Mouse (Mus musculus) WW6 (cell line): ENCODE measurements around the gene Gm43738.
"Not testable (repeated sequence)": the region's sequence is repeated elsewhere in the genome, so short reads cannot be mapped to it uniquely, and the experiment has no call there.

Source experiments
- DNase-seq: peaks from one replicate; pipeline ENCODE4 v3.0.0-alpha.2; 2013; ENCODE audit warnings: low read depth, low spot score

Gene Gm43738

DNA sequence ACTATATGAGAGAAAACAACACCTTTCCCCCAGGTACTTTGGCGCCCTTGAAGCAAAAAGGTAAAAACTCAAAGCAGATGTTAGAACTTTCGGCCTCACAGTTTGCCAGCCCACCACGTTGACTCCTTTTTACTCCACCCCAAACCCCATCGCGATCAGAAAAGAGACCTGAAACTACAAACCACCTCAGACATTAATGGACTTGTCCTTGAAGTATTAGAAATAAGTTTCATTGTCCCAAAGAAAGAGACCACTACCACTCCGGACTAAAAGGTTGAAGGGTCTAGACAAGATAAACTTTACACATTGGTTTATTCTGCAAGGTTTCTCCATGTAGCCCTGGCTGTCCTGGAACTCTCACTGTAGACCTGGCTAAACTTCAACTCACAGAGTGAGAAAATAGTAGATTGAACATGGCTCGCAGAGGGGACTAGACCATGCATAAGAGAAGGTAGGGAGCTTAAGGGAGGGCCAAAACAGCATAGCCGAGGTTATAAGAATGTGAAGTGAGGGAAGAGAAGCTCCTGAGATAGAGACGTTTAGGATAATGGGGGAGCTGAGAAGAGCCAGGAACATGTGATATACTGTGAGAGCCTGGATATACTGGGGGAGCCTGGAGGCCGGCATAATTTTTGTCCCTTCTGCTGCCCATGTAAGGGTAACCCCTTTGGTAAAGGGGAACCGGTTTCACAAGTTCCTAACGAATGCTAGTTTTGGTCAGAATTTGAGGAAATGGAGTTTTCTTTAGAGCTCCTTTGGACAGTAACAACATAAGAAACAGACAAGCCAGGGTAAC lies 1.8 kb upstream of the Gm43738 start:
- no peak for DNase-seq

DNA sequence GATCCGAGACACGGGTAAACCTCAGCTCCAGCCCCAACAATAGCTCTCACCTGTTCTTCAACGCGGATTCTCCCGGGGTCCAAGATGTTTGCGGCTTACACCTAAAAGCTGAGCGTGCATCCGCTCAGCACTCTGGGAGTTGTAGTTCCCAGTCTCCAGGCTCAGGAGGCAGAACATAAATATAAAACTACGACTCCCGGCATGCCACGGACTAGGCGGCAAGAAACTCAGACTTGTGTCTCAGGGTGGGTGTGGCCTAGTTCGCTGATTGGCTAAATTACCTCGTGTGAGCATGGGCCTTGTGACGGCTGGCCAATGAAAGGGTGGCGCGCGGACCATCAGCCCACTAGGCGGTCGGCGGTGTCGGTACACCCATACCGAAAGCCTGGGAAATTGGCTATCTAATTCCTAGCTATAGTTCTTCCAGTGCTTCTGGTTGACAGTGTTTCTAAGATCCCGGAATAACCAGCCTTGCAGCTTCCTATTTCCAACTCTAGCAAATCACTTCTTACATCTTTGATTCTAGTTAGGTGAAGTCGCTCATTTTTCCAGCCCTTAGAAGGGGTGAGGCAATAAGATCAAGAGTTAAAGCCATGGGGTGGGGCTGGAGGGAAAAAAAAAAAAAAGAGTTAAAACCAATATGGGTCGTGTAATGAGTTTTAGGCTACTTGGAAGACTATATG lies 1.1 kb upstream of the Gm43738 start, which contains the start of gene Fdps:
Gene Fdps, minus strand, starts transcription at position 148 of the 683 bp plus-strand sequence.
- peak; percentile 97 for DNase-seq

DNA sequence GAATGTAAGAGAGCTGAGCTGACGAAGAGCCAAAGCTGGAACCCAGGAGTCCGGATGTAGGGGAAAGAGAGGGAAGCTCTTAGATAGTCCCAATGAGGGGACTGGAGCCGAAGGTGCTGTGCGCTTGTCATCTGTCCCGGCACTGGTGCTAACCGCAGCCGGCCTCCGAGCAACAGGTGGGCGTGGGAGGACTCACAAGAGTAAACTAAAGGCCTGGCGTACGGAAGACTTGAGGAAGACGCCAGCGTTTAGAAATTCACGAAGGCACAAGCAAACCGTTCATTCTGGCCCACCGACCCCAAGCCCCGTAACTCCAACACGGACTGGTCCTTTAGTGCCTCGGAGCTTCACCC lies 536 bp upstream of the Gm43738 start:
- no peak for DNase-seq

DNA sequence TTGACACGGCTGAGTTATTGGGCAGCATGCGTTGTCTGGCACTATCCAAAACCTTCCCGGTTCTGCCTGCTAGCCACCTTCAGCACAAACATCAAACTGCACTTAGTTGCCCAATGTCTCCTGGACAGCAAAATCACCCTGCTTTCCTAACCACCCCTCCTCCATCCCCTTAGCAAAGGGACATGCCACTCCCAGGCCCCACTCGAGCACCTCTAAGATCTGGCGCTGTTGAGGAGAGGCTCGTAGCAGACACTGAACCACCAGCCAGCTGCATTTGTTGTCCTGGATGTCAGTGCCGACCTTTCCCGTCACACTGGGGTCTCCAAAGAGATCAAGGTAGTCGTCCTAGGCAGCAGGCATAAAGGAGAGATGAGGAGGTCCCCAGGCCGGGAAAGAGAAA lies 6.9 kb downstream of the Gm43738 start:
- no peak for DNase-seq

DNA sequence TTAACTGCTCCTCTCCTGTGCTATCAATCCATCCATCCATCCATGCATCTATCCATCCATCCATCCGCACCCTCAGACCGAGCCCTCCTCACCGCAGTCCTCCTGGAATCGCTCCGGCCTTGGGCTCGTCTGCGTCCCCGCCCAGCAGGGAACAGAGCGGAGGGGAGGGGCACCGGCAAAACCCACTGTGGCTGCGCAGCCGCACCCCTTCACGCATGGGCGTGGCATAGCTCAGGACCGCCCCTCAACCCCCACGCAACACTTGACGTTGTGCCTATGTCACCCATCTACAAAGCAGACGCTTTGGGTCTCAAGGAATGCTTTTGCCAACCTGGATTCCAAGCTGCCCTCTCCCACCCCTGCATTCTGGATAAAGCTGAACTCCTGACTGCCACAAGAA lies 7.7 kb downstream of the Gm43738 start, which contains the start of gene Rusc1:
Gene Rusc1, minus strand, starts transcription at position 137 of the 400 bp plus-strand sequence.
- peak; percentile 65 for DNase-seq

DNA sequence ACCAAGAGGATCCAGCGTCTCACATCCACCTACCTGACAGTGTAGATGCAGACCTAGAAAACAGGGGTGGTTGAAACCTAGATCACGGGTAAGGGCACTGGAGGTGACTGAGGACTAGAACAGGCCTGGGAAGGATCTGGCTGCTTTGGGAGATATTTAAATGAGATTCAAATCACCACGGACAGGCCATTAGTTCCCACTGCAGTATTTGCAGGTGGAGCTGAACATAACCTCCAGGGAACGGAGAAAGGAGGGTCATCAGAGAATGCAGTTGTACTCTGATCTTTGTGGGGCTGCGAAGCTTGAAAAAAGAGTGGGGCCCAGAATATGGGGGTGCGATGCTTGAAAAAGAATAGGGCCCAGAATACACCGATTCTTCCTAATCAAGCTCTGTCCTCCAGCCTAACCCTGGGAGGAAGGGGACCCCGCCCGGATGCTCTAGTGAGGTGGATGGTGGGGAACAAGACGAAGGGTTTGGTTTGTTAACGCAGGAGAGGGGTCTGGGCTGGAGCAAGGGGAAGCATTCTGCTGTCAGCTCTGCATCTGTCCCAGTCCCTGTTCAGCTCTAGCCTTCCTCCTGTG lies 8.3 kb downstream of the Gm43738 start:
- no peak for DNase-seq

DNA sequence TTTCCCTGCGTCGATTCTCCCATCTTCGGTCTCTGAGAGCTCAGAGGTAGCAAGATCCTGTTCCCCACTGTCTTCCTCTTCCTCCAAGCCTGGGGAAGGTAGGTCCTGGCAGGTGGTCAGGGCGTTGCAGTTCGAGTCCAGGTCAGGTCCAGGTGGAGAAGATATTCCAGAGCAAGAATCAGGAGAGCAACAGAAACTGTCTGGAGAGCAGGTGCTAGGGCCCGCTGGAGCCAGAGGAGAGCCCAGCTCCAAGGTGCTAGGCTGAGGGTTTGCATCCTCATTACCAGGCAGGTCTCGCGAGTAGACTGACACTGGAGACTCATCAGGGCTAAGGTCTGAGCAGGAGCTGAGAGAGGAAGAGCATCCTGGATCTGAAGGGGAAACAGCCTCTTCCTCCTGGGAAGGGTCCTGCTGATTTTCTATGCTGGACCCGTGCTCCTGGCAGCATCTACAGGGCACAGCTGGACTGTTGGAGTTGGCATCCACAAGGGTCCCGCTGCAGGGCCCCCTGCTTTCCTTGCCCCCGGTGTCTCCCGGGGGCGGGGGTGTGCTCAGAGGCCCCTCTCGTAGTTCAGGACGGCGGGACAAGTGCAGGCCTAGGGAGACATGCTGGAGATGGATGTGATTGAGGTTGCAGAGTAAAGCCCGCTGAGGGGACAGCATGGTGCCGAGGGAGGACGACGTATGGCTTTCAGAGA lies 8.9 kb downstream of the Gm43738 start:
- DNase-seq: no peak

DNA sequence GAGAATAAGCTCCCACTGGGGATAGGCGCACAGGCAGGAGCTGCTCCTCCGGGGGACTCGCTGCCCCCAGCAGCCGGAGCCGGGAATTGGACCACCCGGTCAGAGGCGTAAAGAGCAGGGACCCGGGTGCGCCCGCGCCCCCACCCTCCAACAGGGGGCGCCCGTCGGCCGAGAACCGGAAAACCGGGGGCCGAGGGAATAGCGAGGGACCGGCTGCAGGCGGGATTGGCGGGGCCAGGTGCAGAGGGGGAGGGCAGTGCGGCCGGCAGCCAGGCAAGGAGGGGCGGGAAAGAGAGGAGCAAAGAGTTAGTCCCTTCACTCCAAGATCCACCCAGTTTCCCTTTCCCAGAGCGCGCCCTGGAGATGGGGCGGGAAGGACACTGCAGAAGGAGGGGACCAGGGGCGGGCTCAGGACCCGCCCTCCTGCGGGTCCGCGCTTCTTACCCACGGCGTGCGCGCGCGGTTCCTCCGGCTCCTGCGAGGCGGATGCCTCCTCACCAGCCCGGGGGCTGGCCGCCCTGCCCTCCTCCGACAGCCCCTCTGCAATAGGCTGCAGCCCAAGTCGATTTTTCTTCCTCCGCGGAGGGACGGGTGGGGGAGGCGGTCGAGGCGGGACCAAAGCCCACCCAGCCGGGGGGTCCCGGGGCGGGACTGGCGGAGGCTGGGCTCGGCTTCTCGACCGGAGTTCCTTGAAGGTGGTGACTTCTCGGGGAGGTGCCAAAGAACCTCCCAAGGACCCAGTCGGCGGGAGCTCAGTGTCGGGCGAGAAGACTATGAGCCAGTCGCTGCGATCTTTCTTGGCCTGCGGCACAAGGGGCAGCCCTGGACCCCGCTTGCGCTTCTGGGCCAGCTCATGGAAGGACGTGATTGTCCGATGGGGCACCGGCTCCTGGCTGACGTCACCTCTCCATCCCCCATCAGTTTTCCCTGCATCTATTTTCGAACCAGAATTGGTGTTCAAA lies 9.9 kb downstream of the Gm43738 start:
- peak; percentile 64 for DNase-seq

DNA sequence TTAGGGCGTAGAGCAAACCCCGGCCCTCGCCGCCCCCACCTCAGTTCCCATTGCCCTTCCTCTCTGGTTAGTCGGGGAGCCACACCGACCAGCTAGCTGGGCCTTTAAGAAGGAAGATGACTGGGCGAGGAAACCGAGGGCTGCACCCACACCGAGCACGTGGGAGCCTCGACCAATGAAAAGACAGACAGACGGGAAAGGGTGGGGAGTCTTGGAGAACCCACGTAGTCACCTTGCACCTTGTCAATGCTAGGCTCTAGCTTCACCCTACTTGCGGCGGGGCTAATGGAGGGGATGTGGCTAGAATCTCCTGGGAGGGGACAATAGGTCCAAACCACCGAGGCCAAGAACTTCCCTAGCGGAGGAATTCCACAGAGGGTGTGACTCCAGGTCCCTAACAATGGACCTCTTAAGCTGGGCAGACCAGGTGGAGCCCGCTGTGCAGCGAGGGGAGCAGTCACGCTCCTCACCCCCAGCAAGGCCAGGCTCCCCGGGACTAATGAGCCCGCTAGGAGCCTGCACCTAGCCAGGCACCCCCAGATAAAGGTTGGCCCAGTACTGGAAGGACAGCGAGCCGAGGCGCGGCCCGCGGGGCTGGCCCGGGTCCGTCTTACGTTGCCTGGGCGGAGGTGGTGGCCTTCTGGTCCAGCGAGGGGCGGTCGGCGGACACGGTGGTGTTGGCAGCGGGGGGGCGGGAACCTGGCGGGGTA lies 10.9 kb downstream of the Gm43738 start:
- DNase-seq: peak; percentile 68

DNA sequence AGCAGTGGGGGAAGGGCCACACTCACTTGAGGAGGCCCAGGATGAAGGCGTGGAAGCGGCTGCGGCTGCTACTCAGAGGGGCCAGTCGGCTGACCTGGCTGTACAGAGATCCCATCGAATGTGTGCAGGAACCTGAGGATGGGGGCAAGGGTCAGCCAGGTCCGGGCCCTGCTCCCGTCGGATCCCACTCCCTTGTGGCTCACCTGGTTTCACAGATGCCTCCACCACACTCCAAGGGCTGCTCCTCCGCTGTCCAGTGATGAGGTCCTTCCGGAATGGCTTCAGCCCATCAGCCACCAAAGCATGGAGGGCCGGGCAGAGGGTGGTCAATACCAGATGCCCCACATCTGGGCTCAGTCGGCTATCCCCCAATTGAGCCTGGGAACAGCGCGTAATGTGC lies 11.9 kb downstream of the Gm43738 start:
- DNase-seq: no peak

DNA sequence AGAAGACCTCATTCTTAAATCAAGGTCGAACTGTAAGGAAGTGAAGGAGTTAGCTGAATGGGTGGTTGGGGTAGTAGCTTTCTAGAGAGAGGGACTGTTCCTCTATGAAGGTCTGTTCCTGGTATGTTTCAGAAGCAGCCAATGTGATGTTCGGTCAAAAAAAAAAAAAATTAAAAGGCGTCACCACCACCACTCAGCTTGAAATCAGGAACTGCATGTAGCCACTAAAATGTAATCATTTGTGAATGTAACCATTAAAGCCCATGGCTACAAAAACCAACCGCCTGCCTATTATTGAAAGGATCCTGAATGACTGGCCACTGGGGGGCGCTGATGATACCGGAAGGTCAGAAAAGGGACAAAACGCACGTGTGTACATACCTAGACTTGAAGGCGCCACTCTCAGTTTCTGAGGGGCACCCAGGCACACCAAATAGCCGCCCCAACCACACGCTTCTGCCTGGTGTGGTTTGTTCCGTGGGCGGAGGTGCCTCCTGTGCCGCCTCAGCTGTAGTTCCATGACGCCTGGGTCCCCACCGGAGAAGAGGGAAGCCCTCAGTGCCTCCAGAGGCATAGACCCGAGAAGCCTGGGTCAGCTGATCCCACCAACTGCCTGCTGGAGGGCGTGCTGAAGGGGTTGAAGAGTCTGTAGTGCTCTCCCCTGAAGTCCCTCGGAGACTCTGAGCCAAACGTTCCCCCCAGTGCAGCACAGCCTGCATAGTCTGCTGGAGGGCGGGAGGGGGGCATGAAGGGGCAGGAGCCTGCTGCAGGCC lies 13.4 kb downstream of the Gm43738 start:
- peak; percentile 70 for DNase-seq

DNA sequence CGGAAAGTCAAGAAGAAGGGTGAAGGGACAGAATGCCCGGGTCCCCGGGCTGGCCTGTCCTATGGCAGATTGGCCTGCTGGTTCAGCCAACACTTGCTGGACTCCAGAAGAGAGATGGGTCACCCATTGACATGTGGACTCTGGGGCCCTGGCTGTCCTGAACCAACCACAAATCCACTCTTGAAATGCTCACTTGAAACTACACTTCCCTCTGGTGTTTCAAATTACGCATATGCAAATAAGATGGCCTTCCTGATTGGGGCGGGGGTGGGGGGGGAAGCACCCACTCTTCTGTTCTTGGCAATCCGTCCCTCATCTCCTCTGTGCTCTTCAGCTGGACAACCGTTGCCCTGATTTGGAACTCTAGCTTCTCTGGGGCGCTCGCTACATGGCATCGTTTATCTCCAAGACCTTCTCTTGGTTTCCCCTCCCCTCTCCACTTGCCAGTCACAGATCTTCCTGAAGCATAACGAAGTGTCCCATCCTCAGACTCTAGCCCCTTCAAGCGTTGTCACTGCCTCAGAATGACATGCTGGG lies 16.2 kb downstream of the Gm43738 start:
- no peak for DNase-seq

DNA sequence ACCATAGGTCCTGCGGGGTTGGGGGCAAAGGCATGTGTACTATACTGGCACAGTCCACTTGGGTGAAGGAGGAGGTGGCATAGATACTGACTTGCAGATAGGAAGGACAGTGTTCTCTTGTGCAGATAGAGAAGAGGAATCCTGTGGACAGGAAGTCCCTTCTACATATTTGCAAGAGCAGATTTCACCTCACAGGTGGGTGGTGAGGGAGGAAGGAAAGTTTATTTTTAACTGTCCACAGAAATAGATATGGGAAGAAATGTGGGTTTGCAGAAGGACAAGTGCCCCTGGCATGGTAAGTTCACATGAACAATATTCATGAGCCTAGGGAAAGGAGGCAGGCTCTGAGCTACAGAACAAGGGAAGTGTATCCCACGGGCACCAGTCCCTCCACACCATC lies 16.8 kb downstream of the Gm43738 start:
- no peak for DNase-seq

DNA sequence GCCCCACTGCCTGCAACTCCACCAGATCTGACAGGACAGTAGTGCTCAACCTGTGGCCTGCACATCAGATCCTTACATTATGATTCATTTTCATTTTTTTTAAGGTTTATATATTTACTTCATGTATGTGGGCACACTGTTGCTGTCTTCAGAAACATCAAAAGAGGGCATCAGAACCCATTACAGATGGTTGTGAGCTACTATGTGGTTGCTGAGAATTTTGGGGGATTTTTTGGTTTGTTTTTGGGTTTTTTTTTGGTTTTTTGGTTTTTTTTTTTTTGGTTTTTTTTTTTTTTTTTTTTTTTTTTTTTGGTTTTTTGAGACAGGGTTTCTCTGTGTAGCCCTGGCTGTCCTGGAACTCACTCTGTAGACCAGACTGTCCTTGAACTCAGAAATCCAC lies 18.6 kb downstream of the Gm43738 start:
- not testable (repeated sequence) for DNase-seq

DNA sequence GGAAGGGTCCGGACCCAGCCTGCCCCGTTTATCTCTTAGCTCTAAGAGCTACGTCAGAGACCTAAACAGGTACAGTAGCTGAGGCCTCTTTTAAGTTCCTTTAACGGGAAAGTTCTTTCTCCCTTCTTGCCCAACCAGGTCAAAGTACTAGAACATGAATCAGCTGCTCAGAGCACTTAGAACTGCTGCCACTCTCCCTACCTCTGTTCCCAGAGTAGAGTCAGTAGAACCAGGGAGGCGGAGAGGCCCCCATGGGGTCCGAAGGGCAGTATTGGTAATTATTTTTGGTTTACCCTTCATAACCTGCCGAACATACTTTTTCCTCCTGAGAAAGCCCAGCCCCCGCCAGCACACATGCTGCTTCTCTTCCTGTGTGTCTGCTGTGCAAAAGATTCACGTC lies 23.5 kb downstream of the Gm43738 start:
- no peak for DNase-seq

DNA sequence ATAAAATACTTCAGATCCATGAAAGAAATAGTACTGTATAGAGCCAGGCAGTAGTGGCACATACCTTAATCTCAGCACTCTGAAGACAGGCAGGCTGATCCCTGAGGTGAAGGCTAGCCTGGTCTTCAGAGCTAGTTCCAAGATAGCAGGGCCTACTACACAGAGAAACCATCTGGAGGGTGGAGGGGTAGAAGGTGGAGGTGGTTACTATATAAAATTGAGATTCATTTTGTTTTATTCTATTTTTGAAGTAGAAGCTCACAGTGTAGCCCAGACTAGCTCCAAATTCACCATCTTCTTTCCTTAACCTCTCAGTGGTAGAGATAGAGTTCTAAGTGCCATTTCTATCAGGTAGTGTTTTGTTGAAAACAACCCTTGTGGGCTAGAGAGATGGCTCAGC lies 33.6 kb downstream of the Gm43738 start:
- DNase-seq: no peak

DNA sequence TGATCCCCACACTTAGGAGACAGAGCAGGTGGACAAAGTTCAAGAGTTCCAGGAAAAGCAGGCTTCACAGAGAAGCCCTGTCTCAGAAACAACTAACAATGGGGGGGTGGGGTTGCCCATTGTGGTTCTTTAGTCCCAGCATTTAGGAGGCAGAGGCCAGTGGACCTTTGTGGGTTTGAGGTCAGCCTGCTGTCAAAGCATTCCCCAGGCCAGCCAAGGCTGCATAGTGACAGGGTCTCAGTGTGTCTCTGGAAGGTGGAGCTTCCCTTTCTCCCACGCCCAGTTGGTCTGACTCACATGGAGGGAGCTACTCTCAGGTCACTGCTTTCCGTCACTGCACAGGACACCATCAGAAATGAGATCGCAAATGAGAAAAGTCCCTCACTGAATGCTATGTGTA lies 39.2 kb downstream of the Gm43738 start:
- no peak for DNase-seq

DNA sequence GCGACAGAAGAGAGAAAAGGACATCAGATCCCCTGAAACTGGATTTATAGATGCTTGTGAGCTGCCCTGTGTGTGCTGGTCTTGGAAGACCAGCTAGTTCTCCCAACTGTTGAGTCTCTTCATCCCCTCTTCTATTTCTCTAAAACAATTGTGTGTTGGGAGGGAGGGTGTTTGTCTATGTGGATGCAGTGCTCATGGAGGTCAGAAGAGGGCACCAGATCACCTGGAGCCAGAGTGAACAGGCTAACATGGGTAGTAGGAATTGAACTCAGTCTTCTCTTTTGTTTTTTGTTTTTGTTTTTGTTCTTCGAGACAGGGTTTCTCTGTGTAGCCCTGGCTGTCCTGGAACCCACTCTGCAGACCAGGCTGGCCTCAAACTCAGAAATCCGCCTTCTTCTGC lies 42.1 kb downstream of the Gm43738 start:
- peak; percentile 13 for DNase-seq

DNA sequence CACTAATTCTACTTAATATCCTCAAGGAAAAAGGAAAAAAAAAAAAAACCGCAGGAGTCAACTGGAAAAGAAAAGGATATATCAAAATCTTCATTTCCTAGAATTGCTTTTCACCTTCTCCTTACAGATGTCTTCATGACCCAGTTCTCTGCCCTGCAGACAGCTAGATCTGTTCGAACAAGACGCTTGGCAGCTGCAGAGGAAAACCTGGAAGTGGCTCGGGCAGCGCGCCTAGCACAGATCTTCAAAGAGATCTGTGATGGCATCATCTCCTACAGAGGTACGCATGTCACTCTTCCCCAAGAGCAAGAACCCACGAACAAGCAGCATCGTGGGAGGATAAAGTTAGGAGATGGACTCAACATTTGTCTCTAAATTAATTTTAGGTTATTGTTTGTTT lies 42.5 kb downstream of the Gm43738 start:
- no peak for DNase-seq
